Mouse (Mus musculus): Measurements from ENCODE around the gene Mobp. TPM values are rescaled to one million over a fixed set of nuclear protein-coding genes. Genes with fewer than 3 reads are reported as not detected.

Mobp gene
- total RNA-seq, 2 experiments from 2014 or later: not detected

- DNase-seq: peak in 1 of 2 experiments; percentile 28
These were observed 61.4 kb downstream of the Mobp start for GRCm38 (mm10) chr9:120210865-120211264.

GRCm38 (mm10) chr9:120212936-120213335 lies 63.4 kb downstream of the Mobp start:
- DNase-seq: no peak

GRCm38 (mm10) chr9:120214978-120215495 lies 65.5 kb downstream of the Mobp start:
- DNase-seq: peak in 1 of 2 experiments; percentile 31

GRCm38 (mm10) chr9:120219411-120219810 lies 69.9 kb downstream of the Mobp start:
- peak; percentile 67 to 76 for DNase-seq

Other genes starting within 250 kb of the Mobp start
- gene Gorasp1, start 212.1 kb upstream of the Mobp start, total RNA-seq (2021): 10 to 100 TPM; 31.8 to 35.8 TPM
- gene Ttc21a, start 212.1 kb upstream of the Mobp start, total RNA-seq (2021): under 1 TPM in 1 of 2 experiments, not detected in 1; 0.21 TPM
- gene Csrnp1, start 165.0 kb upstream of the Mobp start, total RNA-seq (2021): 10 to 100 TPM; 16.7 to 20.7 TPM
- 100 to 1,000 TPM; 145 to 150 TPM for gene Xirp1, start 126.1 kb upstream of the Mobp start, total RNA-seq (2021)
- under 1 TPM; 0.80 to 0.92 TPM for gene Cx3cr1, start 79.8 kb upstream of the Mobp start, total RNA-seq (2021)
- not detected for gene Ccr8, start 57.6 kb upstream of the Mobp start, total RNA-seq (2021)
- 10 to 100 TPM; 21.6 to 23.5 TPM for gene Slc25a38, start 39.3 kb upstream of the Mobp start, total RNA-seq (2021)
- gene Rpsa, start 22.0 kb upstream of the Mobp start, total RNA-seq (2021): 100 to 1,000 TPM; 538 to 567 TPM
- gene Myrip, start 151.8 kb downstream of the Mobp start, total RNA-seq (2021): 1 to 10 TPM; 6.8 to 9.5 TPM